Mouse (Mus musculus): ENCODE measurements around the gene Vat1. TPM values are rescaled to one million over a fixed set of nuclear protein-coding genes. Genes with fewer than 3 reads are reported as not detected.
A peak's percentile ranks its signal among the peaks of the same experiment; 100 is the strongest.
"Not testable (repeated sequence)": the region's sequence is repeated elsewhere in the genome, so short reads cannot be mapped to it uniquely, and the experiment has no call there.

The Vat1 gene
- total RNA-seq, 2 experiments from 2014 or later, result 25.3 to 27.7 TPM

- H3K27ac ChIP-seq, result no peak within 1 kb of the TSS; the same call in 1 of the 2 replicates
- no peak for TF ChIP-seq CTCF (conservative IDR thresholded peaks at IDR 0.05)
- H3K4me3 ChIP-seq, result peak within 1 kb of the TSS; percentile 46
- DNase-seq (ENCODE audit: low spot score in 2 of 2), result no peak
These were observed 17.7 kb downstream of the Vat1 start, which contains the start of gene Ifi35 for GRCm38 (mm10) chr11:101448274-101448746. Gene Ifi35 (plus strand): TSS chr11:101448407.

- H3K27ac ChIP-seq, result no peak overlapping the region
- no peak for DNase-seq (ENCODE audit: low spot score in 2 of 2)
- no peak overlapping the region for H3K4me3 ChIP-seq
- TF ChIP-seq CTCF (conservative IDR thresholded peaks at IDR 0.05), result no peak
These were observed 18.2 kb downstream of the Vat1 start for GRCm38 (mm10) chr11:101447786-101448185.

- not testable (repeated sequence) for DNase-seq (ENCODE audit: low spot score in 2 of 2); H3K4me3 ChIP-seq; H3K27ac ChIP-seq
These were observed 19.2 kb downstream of the Vat1 start for GRCm38 (mm10) chr11:101446860-101447259.

GRCm38 (mm10) chr11:101446319-101446718 is 19.7 kb downstream of the Vat1 start:
- no peak overlapping the region for H3K27ac ChIP-seq
- no peak overlapping the region for H3K4me3 ChIP-seq
- no peak for DNase-seq (ENCODE audit: low spot score in 2 of 2)
- TF ChIP-seq CTCF (conservative IDR thresholded peaks at IDR 0.05), result no peak

GRCm38 (mm10) chr11:101442760-101443159 is 23.3 kb downstream of the Vat1 start:
- peak overlapping the region; percentile 95 for H3K27ac ChIP-seq
- no peak for DNase-seq (ENCODE audit: low spot score in 2 of 2)
- TF ChIP-seq CTCF (conservative IDR thresholded peaks at IDR 0.05), result no peak
- peak overlapping the region; percentile 71 for H3K4me3 ChIP-seq

- Histone ChIP-seq H3K4me3 (peak within 1 kb of the TSS; percentile 71), H3K27ac (peak within 1 kb of the TSS; percentile 95)
These were observed 23.8 kb downstream of the Vat1 start, which contains the start of gene Rpl27 for GRCm38 (mm10) chr11:101442127-101442693. Gene Rpl27 (plus strand): TSS chr11:101442298.

GRCm38 (mm10) chr11:101441450-101442126 is 24.4 kb downstream of the Vat1 start:
- H3K4me3 ChIP-seq; DNase-seq (ENCODE audit: low spot score in 2 of 2); H3K27ac ChIP-seq: not testable (repeated sequence)

More at GRCm38 (mm10) chr11:101442127-101442693, 23.8 kb downstream of the Vat1 start, which contains the start of gene Rpl27:
- TF ChIP-seq CTCF (conservative IDR thresholded peaks at IDR 0.05), result peak; percentile 69
- peak; percentile 96 to 99 for DNase-seq (ENCODE audit: low spot score in 2 of 2)

GRCm38 (mm10) chr11:101438006-101438405 is 28.0 kb downstream of the Vat1 start:
- not testable (repeated sequence) for DNase-seq (ENCODE audit: low spot score in 2 of 2); H3K4me3 ChIP-seq; H3K27ac ChIP-seq

- no peak for DNase-seq (ENCODE audit: low spot score in 2 of 2)
- TF ChIP-seq CTCF (conservative IDR thresholded peaks at IDR 0.05), result no peak
- no peak overlapping the region for H3K27ac ChIP-seq
- H3K4me3 ChIP-seq, result no peak overlapping the region
These were observed 29.1 kb downstream of the Vat1 start for GRCm38 (mm10) chr11:101436916-101437315.

GRCm38 (mm10) chr11:101435831-101436230 is 30.2 kb downstream of the Vat1 start:
- no peak overlapping the region for H3K4me3 ChIP-seq
- no peak for DNase-seq (ENCODE audit: low spot score in 2 of 2)

GRCm38 (mm10) chr11:101433396-101433795 is 32.6 kb downstream of the Vat1 start:
- H3K4me3 ChIP-seq, result no peak overlapping the region
- no peak overlapping the region for H3K27ac ChIP-seq
- no peak for DNase-seq (ENCODE audit: low spot score in 2 of 2)
- TF ChIP-seq CTCF (conservative IDR thresholded peaks at IDR 0.05), result no peak

More at GRCm38 (mm10) chr11:101435831-101436230, 30.2 kb downstream of the Vat1 start:
- no peak for TF ChIP-seq CTCF (conservative IDR thresholded peaks at IDR 0.05)
- H3K27ac ChIP-seq, result no peak overlapping the region

- no peak overlapping the region for H3K27ac ChIP-seq
- DNase-seq (ENCODE audit: low spot score in 2 of 2), result no peak
- no peak for TF ChIP-seq CTCF (conservative IDR thresholded peaks at IDR 0.05)
- no peak overlapping the region for H3K4me3 ChIP-seq
These were observed 34.7 kb downstream of the Vat1 start for GRCm38 (mm10) chr11:101431327-101431726.

GRCm38 (mm10) chr11:101426165-101426564 is 39.9 kb downstream of the Vat1 start:
- H3K27ac ChIP-seq, result no peak overlapping the region
- peak overlapping the region; percentile 91 for H3K4me3 ChIP-seq
- TF ChIP-seq CTCF (conservative IDR thresholded peaks at IDR 0.05), result no peak
- no peak for DNase-seq (ENCODE audit: low spot score in 2 of 2)
